Comparison of ENCODE assay signal across 16 mouse cellular contexts in the genomic region with DNA sequence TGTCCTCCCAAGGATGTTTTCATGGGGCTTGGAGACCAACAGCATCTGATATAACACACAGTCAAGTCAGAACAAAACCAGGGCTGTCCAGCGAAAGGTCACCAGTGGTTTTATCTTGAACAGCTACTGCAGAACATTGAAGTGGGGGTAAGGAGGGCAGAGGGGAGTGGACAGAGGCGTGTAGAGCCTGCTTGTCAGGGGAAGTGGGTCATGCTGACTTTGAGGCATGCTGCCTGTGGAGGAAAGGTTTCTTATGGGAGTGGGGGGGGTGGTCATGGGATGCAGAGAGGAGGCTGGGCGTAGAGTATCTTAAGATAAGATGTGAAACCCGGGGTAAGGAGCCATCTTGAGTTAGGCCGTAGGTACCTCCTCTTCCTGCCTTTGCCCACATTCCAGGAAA. TPM values are rescaled to one million over a fixed set of nuclear protein-coding genes. Genes with fewer than 3 reads are reported as not detected.
DNase-seq lines count a peak whose midpoint lies in the region; ATAC-seq lines count a peak whose summit lies in the region.
"Had no signal": no experiment of that assay in that cellular context is flagged by ENCODE, and none has a peak within 500 bp of the region (broad histone marks: within the 10 kb centered on the region; RNA-seq: fewer than 3 reads in every experiment).

No protein-coding gene starts in this region.

- no peak overlapping the region for H3K4me2 ChIP-seq in embryonic facial prominence, embryonic 13.5 days
- H3K4me2 ChIP-seq: limb, embryonic 12.5 days; midbrain, embryonic 11.5 days had no signal

- ATAC-seq in embryonic facial prominence, embryonic 13.5 days (ENCODE audit: insufficient number of reproducible peaks, insufficient read depth, low FRiP score, low TSS enrichment, low read depth): no peak

- peak overlapping the region; percentile 48; the same call in 1 of the 2 replicates for H3K27ac ChIP-seq in embryonic facial prominence, embryonic 13.5 days
- H3K27ac ChIP-seq in embryonic facial prominence, embryonic 10.5 days (replicated peaks): no peak overlapping the region; the same call in 1 of the 2 replicates
- H3K27ac ChIP-seq: limb, embryonic 12.5 days had no signal

- peaks cover 20% of the 10 kb centered on the region for H3K4me1 ChIP-seq in embryonic facial prominence, embryonic 13.5 days
- H3K4me1 ChIP-seq in embryonic facial prominence, embryonic 10.5 days: peaks cover 31% of the 10 kb centered on the region

- no peaks in the 10 kb centered on the region for H3K9me3 ChIP-seq in embryonic facial prominence, embryonic 13.5 days
- H3K9me3 ChIP-seq in embryonic facial prominence, embryonic 10.5 days: no peaks in the 10 kb centered on the region
- H3K9me3 ChIP-seq: limb, embryonic 12.5 days had no signal

- whole genome bisulfite sequencing in embryonic facial prominence, embryonic 13.5 days: 78% methylated on average over 5 of the region's 5 CpGs
- WGBS in embryonic facial prominence, embryonic 10.5 days: 82% methylated on average over 5 of the region's 5 CpGs

- H3K27me3 ChIP-seq in embryonic facial prominence, embryonic 13.5 days: no peaks in the 10 kb centered on the region
- H3K27me3 ChIP-seq in embryonic facial prominence, embryonic 10.5 days (replicated peaks; ENCODE audit: low read depth, poor library complexity, severe bottlenecking): no peaks in the 10 kb centered on the region
- H3K27me3 ChIP-seq: CH12.LX; limb, embryonic 12.5 days had no signal

- H3K4me3 ChIP-seq in embryonic facial prominence, embryonic 13.5 days: no peak overlapping the region
- H3K4me3 ChIP-seq in embryonic facial prominence, embryonic 10.5 days: no peak overlapping the region
- H3K4me3 ChIP-seq: erythroblast, embryonic 14.5 days; limb, embryonic 12.5 days; myocyte had no signal

- DNase-seq in embryonic facial prominence, embryonic 10.5 days (ENCODE audit: low spot score): no peak
- DNase-seq in retina, postnatal 1 day: peak; percentile 8
- no peak for DNase-seq in retina, embryonic 14.5 days (ENCODE audit: low spot score)
- peak; percentile 32 for DNase-seq in lung, postnatal 10 days
- DNase-seq in cerebellum, postnatal 36 days: no peak
- no peak for DNase-seq in thymus, postnatal 25 days
- DNase-seq in layer of hippocampus, postnatal 10 days (ENCODE audit: low spot score in 2 of 2): no peak
- DNase-seq: cerebellum, adult 11-12 months; gastrocnemius, postnatal 14 days; heart, postnatal 14 days had no signal

- H3K36me3 ChIP-seq in embryonic facial prominence, embryonic 13.5 days: no peaks in the 10 kb centered on the region
- no peaks in the 10 kb centered on the region for H3K36me3 ChIP-seq in embryonic facial prominence, embryonic 10.5 days (replicated peaks)
- H3K36me3 ChIP-seq: limb, embryonic 12.5 days had no signal

- H3K9ac ChIP-seq in embryonic facial prominence, embryonic 13.5 days: no peak overlapping the region
- H3K9ac ChIP-seq: limb, embryonic 12.5 days had no signal

RNA-seq across cellular contexts. Expression of a gene that starts 37.5 kb away (rescaled TPM):
- 5.7 and 7.4 TPM in 2 replicates for polyA plus RNA-seq in embryonic facial prominence, embryonic 13.5 days (2015; fragmentation: Nextera tagmentation; extraction: Ambion mirVana)
- polyA plus RNA-seq in embryonic facial prominence, embryonic 10.5 days (2016; fragmentation: Nextera tagmentation; extraction: Ambion mirVana): 1.3 and 2.3 TPM in 2 replicates
- total RNA-seq in layer of hippocampus, postnatal 10 days (2021): 1 to 10 TPM; 2.5 to 4.2 TPM

Comparison
In these comparisons a context has a peak if more than half of its experiments do, and no peak if none do; other contexts are left out.
1. DNase-seq: peak in retina, postnatal 1 day (single experiment) and lung, postnatal 10 days (single experiment); none in embryonic facial prominence, embryonic 10.5 days (single experiment), retina, embryonic 14.5 days (single experiment), cerebellum, postnatal 36 days (0 of 2), thymus, postnatal 25 days (single experiment) and layer of hippocampus, postnatal 10 days (0 of 2).